Mouse (Mus musculus) ovary, postnatal 36 days (tissue): Measurements from ENCODE around the gene Zbtb20.
A peak's percentile ranks its signal among the peaks of the same experiment; 100 is the strongest.

Experiments used
- DNase-seq: peaks from one replicate; pipeline ENCODE4 v3.0.0; 2022; ENCODE audit warnings: low spot score, mixed read lengths

The Zbtb20 gene

GRCm38 (mm10) chr16:43363751-43364515 lies 488.3 kb downstream of the Zbtb20 start:
- peak; percentile 37 for DNase-seq

GRCm38 (mm10) chr16:43364516-43364910 lies 488.8 kb downstream of the Zbtb20 start:
- DNase-seq: no peak

GRCm38 (mm10) chr16:43365277-43365676 lies 489.6 kb downstream of the Zbtb20 start:
- no peak for DNase-seq

- no peak for DNase-seq
Measured at GRCm38 (mm10) chr16:43370496-43371020, 494.9 kb downstream of the Zbtb20 start.

- no peak for DNase-seq
Measured at GRCm38 (mm10) chr16:43376782-43377181, 501.1 kb downstream of the Zbtb20 start.

GRCm38 (mm10) chr16:43379351-43380325 lies 504.0 kb downstream of the Zbtb20 start:
- DNase-seq: no peak

GRCm38 (mm10) chr16:43381183-43381582 lies 505.5 kb downstream of the Zbtb20 start:
- no peak for DNase-seq

GRCm38 (mm10) chr16:43383149-43383740 lies 507.6 kb downstream of the Zbtb20 start:
- DNase-seq: no peak

- no peak for DNase-seq
Measured at GRCm38 (mm10) chr16:43384953-43385619, 509.4 kb downstream of the Zbtb20 start.

- no peak for DNase-seq
Measured at GRCm38 (mm10) chr16:43385620-43386210, 510.0 kb downstream of the Zbtb20 start.

- no peak for DNase-seq
Measured at GRCm38 (mm10) chr16:43386426-43386825, 510.7 kb downstream of the Zbtb20 start.

- DNase-seq: no peak
Measured at GRCm38 (mm10) chr16:43388389-43388788, 512.7 kb downstream of the Zbtb20 start.

- no peak for DNase-seq
Measured at GRCm38 (mm10) chr16:43390387-43390786, 514.7 kb downstream of the Zbtb20 start.

GRCm38 (mm10) chr16:43393382-43393781 lies 517.7 kb downstream of the Zbtb20 start:
- no peak for DNase-seq

- DNase-seq: no peak
Measured at GRCm38 (mm10) chr16:43394013-43394568, 518.4 kb downstream of the Zbtb20 start.

GRCm38 (mm10) chr16:43394760-43395159 lies 519.1 kb downstream of the Zbtb20 start:
- no peak for DNase-seq

GRCm38 (mm10) chr16:43396849-43397628 lies 521.4 kb downstream of the Zbtb20 start:
- DNase-seq: no peak

- DNase-seq: no peak
Measured at GRCm38 (mm10) chr16:43397629-43398323, 522.1 kb downstream of the Zbtb20 start.

GRCm38 (mm10) chr16:43399428-43399827 lies 523.7 kb downstream of the Zbtb20 start:
- no peak for DNase-seq
